Mouse (Mus musculus): ENCODE measurements around the gene Gna15. TPM values are rescaled to one million over a fixed set of nuclear protein-coding genes. Genes with fewer than 3 reads are reported as not detected.

Gene Gna15
- polyA plus RNA-seq, 1 experiment from 2014 or later, result 4.6 TPM

DNA sequence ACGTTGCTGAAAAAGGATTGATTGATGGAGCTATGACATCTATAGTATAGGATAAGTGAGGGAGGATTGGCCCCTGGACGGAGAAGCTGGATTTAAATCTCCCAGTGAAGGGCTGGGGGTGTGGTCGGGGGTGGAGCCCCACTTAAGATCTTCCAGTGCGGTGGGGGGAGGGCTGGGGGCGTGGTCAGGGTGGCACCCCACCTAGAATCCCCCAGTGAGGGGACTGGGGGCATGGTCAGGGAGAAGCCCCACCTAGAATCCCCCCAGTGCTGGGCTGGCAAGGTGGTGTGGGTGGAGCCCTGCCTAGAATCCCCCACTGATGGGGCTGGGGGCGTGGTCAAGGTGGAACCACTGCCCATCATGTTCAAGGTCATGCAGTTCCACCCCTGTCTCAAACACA is 16.9 kb downstream of the Gna15 start:
- Histone ChIP-seq H3K4me1 (ENCODE audit: insufficient read depth, low read depth, low read length) (0 out of 2 replicates have a peak, but pooled peaks cover 3% of the 10 kb centered on the region), H3K9me3 (ENCODE audit: low read length) (no peaks in the 10 kb centered on the region), H3K27me3 (replicated peaks; ENCODE audit: insufficient read depth, low read length) (no peaks in the 10 kb centered on the region; the same call in 1 of the 2 replicates), H3K4me2 (replicated peaks; ENCODE audit: low read depth, low read length) (no peak overlapping the region), H3K4me3 (ENCODE audit: low read depth, low read length) (no peak overlapping the region), H3K36me3 (ENCODE audit: insufficient read depth, low read length) (no peaks in the 10 kb centered on the region), H3K9ac (replicated peaks; ENCODE audit: low read depth) (no peak overlapping the region), H3K27ac (ENCODE audit: low read length) (no peak overlapping the region)
- ATAC-seq (no peak), DNase-seq (ENCODE audit: low spot score) (no peak)
- 28% methylated on average over 6 of the region's 6 CpGs for WGBS
- TF ChIP-seq CTCF (IDR thresholded peaks at IDR 0.05) (no peak), EP300 (IDR thresholded peaks at IDR 0.05) (no peak)

DNA sequence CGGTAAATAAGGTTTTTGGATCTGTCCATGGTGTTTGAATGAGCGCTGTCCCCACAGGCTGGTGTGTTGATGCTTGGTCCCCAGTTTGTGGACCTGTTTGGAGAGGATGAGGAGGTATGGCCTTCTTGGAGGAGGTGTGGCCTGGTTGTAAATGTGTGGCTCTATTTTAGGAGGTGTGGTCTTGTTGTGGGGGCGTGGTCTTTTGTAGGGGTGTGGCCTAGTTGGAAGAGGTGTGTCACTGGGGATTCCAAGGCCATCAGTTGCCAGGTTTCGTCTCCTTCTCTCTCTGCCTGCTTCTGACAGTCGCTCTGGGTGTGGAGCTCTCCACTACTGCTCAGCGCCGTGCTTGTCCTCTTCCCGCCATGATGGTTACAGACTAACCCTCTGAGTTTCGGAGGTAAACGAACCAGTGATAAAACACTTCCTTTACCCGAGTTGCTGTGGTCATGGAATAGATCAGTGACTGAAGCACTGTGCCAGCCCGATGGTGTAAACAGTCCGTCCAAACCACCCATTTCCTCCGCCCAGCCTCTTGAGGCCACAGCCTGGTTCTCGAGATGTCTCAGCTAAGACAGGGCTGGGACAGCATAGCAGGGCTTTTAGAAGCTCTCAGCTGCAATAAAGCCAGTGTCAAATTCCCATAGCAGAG is 18.9 kb downstream of the Gna15 start:
- TF ChIP-seq CTCF (IDR thresholded peaks at IDR 0.05) (no peak), EP300 (IDR thresholded peaks at IDR 0.05) (no peak)
- ATAC-seq (no peak), DNase-seq (ENCODE audit: low spot score) (no peak)
- no peak overlapping the region for H3K4me2 ChIP-seq (replicated peaks; ENCODE audit: low read depth, low read length)
- 0 out of 2 replicates have a peak, but pooled peaks cover 3% of the 10 kb centered on the region for H3K4me1 ChIP-seq (ENCODE audit: insufficient read depth, low read depth, low read length)
- no peak overlapping the region for H3K27ac ChIP-seq (ENCODE audit: low read length)
- H3K9me3 ChIP-seq (ENCODE audit: low read length), result no peaks in the 10 kb centered on the region
- no peak overlapping the region for H3K9ac ChIP-seq (replicated peaks; ENCODE audit: low read depth)
- WGBS, result 60% methylated on average over 15 of the region's 15 CpGs
- no peaks in the 10 kb centered on the region; the same call in 1 of the 2 replicates for H3K27me3 ChIP-seq (replicated peaks; ENCODE audit: insufficient read depth, low read length)
- no peaks in the 10 kb centered on the region for H3K36me3 ChIP-seq (ENCODE audit: insufficient read depth, low read length)
- no peak overlapping the region for H3K4me3 ChIP-seq (ENCODE audit: low read depth, low read length)

DNA sequence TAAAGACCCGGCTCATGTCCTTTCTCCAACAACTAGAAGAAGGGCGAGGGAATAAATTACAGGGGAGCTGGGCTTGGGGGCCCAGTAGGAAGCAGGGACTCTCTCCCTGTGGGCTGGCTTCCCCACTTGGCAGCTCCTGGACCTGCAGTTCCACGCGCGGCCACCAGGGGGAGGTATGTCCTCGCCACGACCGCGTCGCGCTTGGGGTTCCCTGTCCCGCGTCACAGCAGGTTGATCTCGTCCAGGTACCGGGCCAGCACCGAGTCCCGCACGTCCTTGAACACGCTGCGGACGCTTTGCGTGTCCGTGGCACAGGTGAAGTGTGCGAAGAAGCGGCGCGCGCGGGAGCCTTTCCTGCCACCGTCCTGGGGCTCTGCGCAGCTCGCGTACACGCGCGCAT is 21.4 kb downstream of the Gna15 start:
- peak; percentile 74 for DNase-seq (ENCODE audit: low spot score)
- H3K4me1 ChIP-seq (ENCODE audit: insufficient read depth, low read depth, low read length), result 0 out of 2 replicates have a peak, but pooled peaks cover 3% of the 10 kb centered on the region
- H3K36me3 ChIP-seq (ENCODE audit: insufficient read depth, low read length), result no peaks in the 10 kb centered on the region
- H3K27ac ChIP-seq (ENCODE audit: low read length), result no peak overlapping the region
- H3K4me2 ChIP-seq (replicated peaks; ENCODE audit: low read depth, low read length), result peak overlapping the region; percentile 60
- WGBS, result 11% methylated on average over 33 of the region's 36 CpGs
- no peaks in the 10 kb centered on the region; the same call in 1 of the 2 replicates for H3K27me3 ChIP-seq (replicated peaks; ENCODE audit: insufficient read depth, low read length)
- no peak overlapping the region for H3K9ac ChIP-seq (replicated peaks; ENCODE audit: low read depth)
- TF ChIP-seq EP300 (IDR thresholded peaks at IDR 0.05) (no peak), CTCF (IDR thresholded peaks at IDR 0.05) (peak; percentile 100)
- peak; percentile 62 for ATAC-seq
- H3K4me3 ChIP-seq (ENCODE audit: low read depth, low read length), result peak overlapping the region; percentile 14; the same call in 1 of the 2 replicates
- no peaks in the 10 kb centered on the region for H3K9me3 ChIP-seq (ENCODE audit: low read length)

DNA sequence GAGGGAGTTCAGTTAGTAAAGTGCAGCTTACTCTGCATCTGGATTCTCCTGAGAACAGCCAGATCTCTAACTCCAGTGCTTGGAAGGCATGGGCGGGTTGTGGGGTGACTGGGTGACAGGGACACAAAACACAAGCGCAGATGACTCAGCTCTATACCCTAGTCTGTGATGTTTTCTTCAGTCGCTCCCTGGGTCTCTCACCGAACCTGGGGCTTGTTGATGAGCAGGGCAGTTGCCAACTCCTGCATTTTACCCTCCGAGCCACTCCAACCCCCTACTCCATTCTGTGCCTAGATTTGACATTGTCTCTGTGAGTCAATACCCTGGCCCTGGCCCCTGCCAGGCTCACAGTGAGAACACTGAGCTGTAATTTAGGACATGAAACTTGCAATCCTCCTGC is 22.2 kb downstream of the Gna15 start:
- Histone ChIP-seq H3K27me3 (replicated peaks; ENCODE audit: insufficient read depth, low read length) (no peaks in the 10 kb centered on the region; the same call in 1 of the 2 replicates), H3K4me2 (replicated peaks; ENCODE audit: low read depth, low read length) (no peak overlapping the region), H3K36me3 (ENCODE audit: insufficient read depth, low read length) (no peaks in the 10 kb centered on the region), H3K9me3 (ENCODE audit: low read length) (no peaks in the 10 kb centered on the region), H3K27ac (ENCODE audit: low read length) (no peak overlapping the region), H3K4me3 (ENCODE audit: low read depth, low read length) (no peak overlapping the region), H3K4me1 (ENCODE audit: insufficient read depth, low read depth, low read length) (peaks cover 7% of the 10 kb centered on the region; the same call in 1 of the 2 replicates), H3K9ac (replicated peaks; ENCODE audit: low read depth) (no peak overlapping the region)
- TF ChIP-seq CTCF (IDR thresholded peaks at IDR 0.05) (no peak), EP300 (IDR thresholded peaks at IDR 0.05) (no peak)
- DNase-seq (ENCODE audit: low spot score) (no peak), ATAC-seq (no peak)
- 82% methylated on average over 5 of the region's 5 CpGs for WGBS

DNA sequence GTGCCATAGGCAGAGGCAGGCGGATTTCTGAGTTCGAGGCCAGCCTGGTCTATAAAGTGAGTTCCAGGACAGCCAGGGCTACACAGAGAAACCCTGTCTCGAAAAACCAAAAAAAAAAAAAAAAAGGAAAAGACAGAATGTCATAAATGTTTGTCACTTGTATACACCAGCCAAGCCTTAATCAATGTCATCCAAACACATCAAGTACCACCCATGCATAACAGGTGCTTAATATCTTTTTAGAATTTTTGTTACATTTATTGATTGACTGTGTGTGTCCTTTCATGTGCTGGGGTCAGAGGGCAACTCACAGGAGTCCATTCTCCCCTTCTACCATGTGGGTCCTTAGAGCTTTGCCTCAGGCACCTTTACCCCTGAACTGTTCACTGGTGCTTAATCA is 24.0 kb downstream of the Gna15 start, which contains the start of gene S1pr4:
TSS of gene S1pr4 (minus strand) at position 101 of the 400 bp plus-strand sequence.
- Histone ChIP-seq H3K4me3 (ENCODE audit: low read depth, low read length) (peak within 1 kb of the TSS; percentile 16), H3K4me1 (ENCODE audit: insufficient read depth, low read depth, low read length) (peaks cover 13% of the 10 kb centered on the region; the same call in 1 of the 2 replicates), H3K4me2 (replicated peaks; ENCODE audit: low read depth, low read length) (peak within 1 kb of the TSS; percentile 86), H3K9ac (replicated peaks; ENCODE audit: low read depth) (no peak within 1 kb of the TSS), H3K36me3 (ENCODE audit: insufficient read depth, low read length) (no peaks in the 10 kb centered on the region), H3K27me3 (replicated peaks; ENCODE audit: insufficient read depth, low read length) (no peaks in the 10 kb centered on the region; the same call in 1 of the 2 replicates), H3K9me3 (ENCODE audit: low read length) (no peaks in the 10 kb centered on the region), H3K27ac (ENCODE audit: low read length) (peak within 1 kb of the TSS; percentile 57; the same call in 1 of the 2 replicates)
- no peak for TF ChIP-seq CTCF (IDR thresholded peaks at IDR 0.05)
- no peak for TF ChIP-seq EP300 (IDR thresholded peaks at IDR 0.05)
- no peak for DNase-seq (ENCODE audit: low spot score)
- no peak for ATAC-seq
- WGBS, result 86% methylated on average over 2 of the region's 3 CpGs

DNA sequence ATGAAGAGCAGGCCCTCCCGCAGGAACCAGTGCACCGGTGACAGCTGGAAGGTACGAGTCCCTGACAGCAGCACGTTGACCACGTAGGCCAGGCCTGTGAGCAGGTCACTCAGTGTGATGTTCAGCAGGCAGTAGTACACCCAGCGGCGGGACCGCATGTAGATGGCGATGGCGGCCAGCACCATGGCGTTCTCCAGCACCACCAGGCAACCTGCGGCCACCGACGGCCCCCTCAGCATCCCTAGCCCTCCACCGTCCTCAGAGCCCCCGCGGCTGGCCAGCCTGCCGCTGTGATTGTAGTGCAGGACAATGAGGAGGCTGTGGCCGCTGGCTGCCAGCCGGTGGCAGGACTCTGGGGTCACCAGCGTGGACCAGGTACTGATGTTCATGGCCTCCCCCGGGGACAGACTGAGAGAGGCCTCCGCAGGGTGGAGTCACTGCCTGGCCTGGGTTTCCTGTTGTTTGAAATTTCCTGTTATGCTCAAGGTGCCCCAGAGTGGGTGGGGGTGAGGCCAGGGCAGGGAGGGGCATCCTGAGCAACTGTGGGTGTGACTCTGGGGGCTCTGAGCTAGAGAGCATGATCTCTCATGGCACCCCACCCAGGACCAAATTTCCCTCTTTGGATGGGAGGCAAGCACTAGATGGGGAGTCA is 24.6 kb downstream of the Gna15 start:
- Histone ChIP-seq H3K9me3 (ENCODE audit: low read length) (no peaks in the 10 kb centered on the region), H3K27ac (ENCODE audit: low read length) (peak overlapping the region; percentile 57; the same call in 1 of the 2 replicates), H3K4me1 (ENCODE audit: insufficient read depth, low read depth, low read length) (peaks cover 16% of the 10 kb centered on the region; the same call in 1 of the 2 replicates), H3K36me3 (ENCODE audit: insufficient read depth, low read length) (no peaks in the 10 kb centered on the region), H3K9ac (replicated peaks; ENCODE audit: low read depth) (no peak overlapping the region), H3K4me2 (replicated peaks; ENCODE audit: low read depth, low read length) (peak overlapping the region; percentile 86), H3K27me3 (replicated peaks; ENCODE audit: insufficient read depth, low read length) (no peaks in the 10 kb centered on the region; the same call in 1 of the 2 replicates), H3K4me3 (ENCODE audit: low read depth, low read length) (peak overlapping the region; percentile 16)
- DNase-seq (ENCODE audit: low spot score) (peak; percentile 52), ATAC-seq (no peak)
- WGBS, result 63% methylated on average over 21 of the region's 23 CpGs
- TF ChIP-seq EP300 (IDR thresholded peaks at IDR 0.05), result no peak
- no peak for TF ChIP-seq CTCF (IDR thresholded peaks at IDR 0.05)
